Mouse (Mus musculus) megakaryocyte progenitor cell, adult 5-6 weeks (primary cell): Measurements from ENCODE around the gene Zfp981. TPM values are rescaled to one million over a fixed set of nuclear protein-coding genes. Genes with fewer than 3 reads are reported as not detected.
"Not testable (repeated sequence)": the region's sequence is repeated elsewhere in the genome, so short reads cannot be mapped to it uniquely, and the experiment has no call there.

Experiments
- ATAC-seq: replicated peaks from 2 replicates; pipeline ENCODE4 v1.8.0; 2016; ENCODE audit warnings: mild to moderate bottlenecking, moderate TSS enrichment, inconsistent platforms; ENCODE audit not compliant: poor library complexity
- total RNA-seq, 2 experiments: library from RNA; stranded (forward) in 1 of 2; stranded (reverse) in 1 of 2; fragments of 157-497, 149-512 nt in 1 of 2; fragments of 200-1000 nt in 1 of 2; gene quantifications; 2 replicates each; pipeline versions ENCODE4 v1.2.3 to v1.2.4; 2015 to 2017

The Zfp981 gene
- total RNA-seq (2015) (0.05 and 0.10 TPM in 2 replicates), total RNA-seq (2017) (not detected in 2 replicates)

DNA sequence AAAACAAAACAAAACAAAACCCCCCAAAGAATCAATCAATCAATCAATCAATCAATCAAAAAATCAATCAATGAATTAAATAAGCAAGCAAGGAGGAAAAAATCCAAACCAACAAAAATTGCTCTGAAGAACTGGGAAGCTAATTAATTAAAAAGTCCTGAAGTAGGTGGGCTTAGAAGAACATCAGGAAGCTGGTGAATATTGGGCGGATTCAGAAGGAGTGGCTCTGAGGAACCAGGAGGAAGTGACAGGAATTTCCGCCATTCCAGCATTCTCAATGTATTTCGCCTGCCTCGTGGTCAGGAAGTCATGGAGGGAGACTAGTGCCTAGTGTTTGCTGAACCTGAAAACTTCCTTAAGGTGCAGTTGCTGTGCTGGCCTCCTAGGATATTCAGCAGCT, at the start of gene Zfp981:
Zfp981 (plus strand) TSS at position 301 of the 400 bp plus-strand sequence.
- not testable (repeated sequence) for ATAC-seq

DNA sequence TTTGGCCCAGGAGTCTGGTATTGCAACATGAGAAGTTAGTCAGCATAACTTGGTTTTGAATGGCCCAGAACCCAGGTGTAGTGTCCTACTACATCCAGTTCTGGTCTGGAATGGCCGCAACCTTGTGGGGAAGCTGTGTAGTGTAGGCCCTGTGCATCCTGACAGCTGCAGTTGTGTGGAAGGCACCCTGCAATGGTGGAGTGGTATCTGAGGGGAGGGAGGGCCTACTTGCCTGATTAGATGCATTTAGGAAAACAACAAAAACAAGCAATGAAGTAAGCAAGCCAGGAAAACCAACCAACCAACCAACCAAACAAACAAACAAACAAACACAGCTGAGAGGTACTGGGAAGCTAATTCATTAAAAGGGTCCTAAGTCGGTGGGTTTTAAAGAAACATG, 49.3 kb upstream of the Zfp981 start:
- ATAC-seq, result not testable (repeated sequence)

DNA sequence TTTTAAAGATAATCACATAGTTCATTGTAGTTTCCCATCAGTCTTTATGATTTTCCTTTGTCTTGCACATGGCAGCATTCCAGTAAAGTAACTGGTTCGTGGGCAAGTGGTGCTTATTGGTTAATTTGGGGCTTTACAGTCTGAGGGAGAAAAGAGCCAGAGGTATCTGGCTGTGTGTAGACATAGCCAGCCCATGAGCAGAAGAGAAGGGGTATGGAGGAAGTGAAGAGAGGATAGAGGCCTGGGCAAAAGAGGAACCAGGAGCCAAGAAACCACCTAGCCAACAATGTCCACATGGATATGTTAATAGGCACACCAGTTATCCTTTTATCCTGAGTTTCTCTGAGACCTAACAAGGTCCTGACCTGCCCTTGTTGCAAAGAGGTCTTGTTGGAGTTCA, 47.7 kb upstream of the Zfp981 start:
- ATAC-seq, result peak; percentile 52

GRCm38 (mm10) chr4:146454896-146455295, 46.9 kb upstream of the Zfp981 start:
- no peak for ATAC-seq

DNA sequence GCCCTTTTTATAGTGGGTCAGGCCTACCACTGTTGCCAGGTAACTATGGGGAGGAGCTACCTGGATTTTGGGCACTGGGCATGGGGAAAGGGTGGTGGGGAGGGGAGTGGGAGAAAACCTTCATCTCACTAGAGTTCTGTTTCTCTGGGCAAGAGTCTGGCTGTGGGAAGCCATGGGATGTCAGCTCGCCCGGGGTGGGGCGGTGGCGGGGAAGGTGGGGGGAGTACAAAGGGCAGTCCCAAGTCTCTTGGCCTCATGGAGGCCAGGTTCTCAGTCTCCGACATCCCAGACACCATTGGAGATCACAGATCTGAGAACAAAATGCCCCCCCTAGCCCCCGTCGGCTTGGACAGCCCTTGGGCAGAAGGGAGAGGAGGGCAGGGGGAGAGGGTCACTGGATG, 46.5 kb upstream of the Zfp981 start:
- no peak for ATAC-seq

- no peak for ATAC-seq
Measured at GRCm38 (mm10) chr4:146456061-146456726, 45.6 kb upstream of the Zfp981 start.

DNA sequence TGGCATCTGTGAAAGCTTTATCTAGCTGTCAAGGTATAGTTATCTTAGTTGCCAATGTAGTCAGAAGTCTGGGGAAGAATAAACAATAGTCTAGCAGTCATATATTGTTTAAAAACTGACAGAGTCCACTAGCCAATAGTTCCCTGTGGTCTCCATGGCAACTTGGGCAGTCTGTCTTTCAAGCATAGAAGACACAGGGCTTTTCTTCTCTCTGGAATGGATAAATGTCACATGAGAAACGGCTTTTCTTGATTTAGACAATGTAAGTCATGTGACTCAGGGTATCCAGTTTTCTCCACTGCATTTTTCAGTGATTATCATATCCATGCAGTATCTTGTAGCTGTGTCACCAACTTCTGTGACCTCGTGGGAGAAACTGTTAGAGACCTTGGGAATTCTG, 44.7 kb upstream of the Zfp981 start:
- ATAC-seq, result no peak

DNA sequence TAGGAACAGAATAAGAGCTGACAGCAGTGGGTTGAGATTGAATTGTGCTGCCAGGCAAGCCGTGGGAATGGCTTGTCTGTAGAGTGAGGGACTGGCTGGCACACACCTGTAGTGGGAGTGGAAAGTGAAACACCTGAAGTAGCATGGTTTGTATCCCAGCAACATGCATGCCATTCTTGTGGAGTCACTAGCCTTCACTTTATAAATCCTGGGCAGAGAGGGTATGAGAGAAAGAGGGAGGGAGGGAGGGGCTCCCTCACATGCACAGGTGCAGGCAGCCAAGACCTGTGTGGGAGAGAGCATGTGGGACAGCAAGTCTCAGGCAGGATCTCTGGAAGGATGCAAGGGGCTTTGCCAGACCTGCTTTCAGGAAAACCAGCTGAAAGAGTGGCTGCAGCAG, 44.1 kb upstream of the Zfp981 start:
- no peak for ATAC-seq

DNA sequence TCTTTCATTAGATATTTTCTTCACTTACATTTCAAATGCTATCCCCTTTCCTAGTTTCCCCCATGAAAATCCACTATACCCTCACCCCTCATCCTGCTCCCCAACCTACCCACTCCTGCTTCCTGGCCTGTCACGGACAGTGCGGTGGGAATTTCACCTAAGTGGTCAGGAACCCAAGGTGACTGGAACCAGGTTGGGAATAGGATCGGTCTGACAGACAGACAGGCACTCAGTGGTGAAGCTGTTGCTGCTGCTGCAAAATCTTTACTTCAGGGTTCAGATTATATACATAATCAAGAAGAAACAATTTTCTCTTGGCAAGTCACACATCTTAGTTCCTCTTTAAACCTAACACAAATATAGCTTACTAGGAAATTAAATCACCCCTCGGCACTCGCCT, 42.0 kb upstream of the Zfp981 start:
- ATAC-seq, result not testable (repeated sequence)

- not testable (repeated sequence) for ATAC-seq
Measured at GRCm38 (mm10) chr4:146460685-146461084, 41.1 kb upstream of the Zfp981 start.

- not testable (repeated sequence) for ATAC-seq
Measured at GRCm38 (mm10) chr4:146463649-146464351, 38.0 kb upstream of the Zfp981 start.

GRCm38 (mm10) chr4:146469984-146470383, 31.8 kb upstream of the Zfp981 start:
- not testable (repeated sequence) for ATAC-seq

GRCm38 (mm10) chr4:146474181-146474580, 27.6 kb upstream of the Zfp981 start:
- ATAC-seq, result 0 out of 2 replicates have a peak, but pooled peaks have one; percentile 12

- ATAC-seq, result peak; percentile 56
Measured at GRCm38 (mm10) chr4:146474716-146475676, 26.8 kb upstream of the Zfp981 start.

GRCm38 (mm10) chr4:146476260-146476659, 25.6 kb upstream of the Zfp981 start:
- ATAC-seq, result not testable (repeated sequence)

DNA sequence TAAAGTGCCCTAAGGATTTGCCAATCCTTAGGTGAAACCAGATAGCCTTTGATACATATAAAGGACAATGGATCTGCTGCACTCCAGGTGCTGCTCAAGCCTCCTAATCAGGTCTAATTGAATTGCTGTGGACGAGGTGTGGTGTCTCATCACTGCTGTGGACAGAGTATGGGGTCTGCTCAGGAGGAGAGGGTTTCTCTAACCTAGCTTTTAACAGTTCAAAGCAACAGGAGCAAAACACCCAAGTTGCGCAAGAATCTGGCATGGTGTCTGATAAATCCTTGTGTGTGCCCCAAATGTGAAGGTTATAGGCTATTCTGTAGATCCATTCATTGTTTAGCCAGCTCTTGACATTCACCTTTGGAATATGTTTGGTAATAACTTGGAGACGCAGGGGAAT, 24.9 kb upstream of the Zfp981 start:
- not testable (repeated sequence) for ATAC-seq

GRCm38 (mm10) chr4:146480376-146481096, 21.3 kb upstream of the Zfp981 start:
- ATAC-seq, result not testable (repeated sequence)

- ATAC-seq, result not testable (repeated sequence)
Measured at GRCm38 (mm10) chr4:146482546-146482945, 19.3 kb upstream of the Zfp981 start.

GRCm38 (mm10) chr4:146483571-146484280, 18.1 kb upstream of the Zfp981 start:
- peak; percentile 56 for ATAC-seq

DNA sequence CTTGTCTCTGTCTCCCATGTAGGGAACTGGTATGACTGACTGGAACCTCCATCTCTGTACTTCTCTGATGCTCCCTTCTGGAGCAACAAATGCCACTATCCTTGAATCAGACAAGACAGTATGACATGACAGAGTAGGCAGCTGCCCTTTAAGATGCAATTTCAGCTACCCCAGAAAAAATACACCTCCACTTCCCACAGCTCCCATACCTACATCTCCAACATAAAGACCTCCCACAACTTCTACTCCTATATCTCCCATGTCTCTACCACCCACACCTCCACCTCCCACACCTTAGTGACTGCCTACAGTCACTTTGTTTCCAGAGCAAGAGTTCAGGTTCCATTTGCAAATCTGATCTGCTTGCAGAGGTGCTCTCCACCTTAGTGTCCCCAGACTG, 17.2 kb upstream of the Zfp981 start:
- not testable (repeated sequence) for ATAC-seq
